Mouse (Mus musculus): ENCODE data around the gene Gorasp1. TPM values are rescaled to one million over a fixed set of nuclear protein-coding genes. Genes with fewer than 3 reads are reported as not detected.
A peak's percentile ranks its signal among the peaks of the same experiment; 100 is the strongest.

Gorasp1 gene
- total and polyA plus RNA-seq, 3 experiments, result 16.8 to 35.9 (median 32.2) TPM

DNA sequence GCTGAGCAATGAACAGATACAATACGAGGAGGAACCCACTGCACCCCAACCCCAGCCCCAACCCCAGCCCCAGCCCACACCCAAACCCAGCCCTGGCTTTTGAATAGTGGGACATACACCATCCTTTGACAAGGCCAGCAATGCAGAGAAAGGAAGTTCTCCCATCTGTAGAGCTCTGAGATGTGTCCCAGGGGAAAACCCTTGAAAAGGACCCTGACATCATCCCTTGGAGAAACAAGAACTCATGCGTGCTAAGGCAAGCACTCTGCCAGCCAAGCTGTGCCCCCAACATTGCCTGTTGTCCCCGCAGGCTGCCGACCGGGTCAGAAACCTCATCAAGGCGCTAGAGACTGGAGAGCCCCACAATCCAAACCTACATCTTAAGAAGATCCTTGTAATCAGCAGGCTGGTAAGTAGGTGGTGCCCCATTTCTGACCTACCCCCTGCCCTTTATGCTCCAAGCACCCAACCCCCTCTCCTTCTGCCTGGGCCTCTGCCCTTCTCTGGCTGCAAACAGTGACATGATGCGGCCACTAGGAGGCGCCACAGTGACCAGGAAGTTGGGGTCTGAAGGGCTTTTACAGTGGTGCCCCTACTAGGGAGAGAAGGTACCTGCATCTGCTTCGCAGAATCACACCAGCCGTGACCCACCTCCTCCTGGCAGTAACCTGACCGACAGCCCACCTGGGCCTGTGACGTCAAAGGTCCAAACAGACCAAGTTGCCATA lies 8.0 kb upstream of the Gorasp1 start:
- Histone ChIP-seq H3K27ac (no peak overlapping the region), H3K4me3 (no peak overlapping the region), H3K4me1 (ENCODE audit: control insufficient read depth, insufficient read depth, low read length) (no peaks in the 10 kb centered on the region), H3K79me2 (replicated peaks; ENCODE audit: control insufficient read depth, insufficient read depth, low read length) (no peaks in the 10 kb centered on the region), H3K9ac (ENCODE audit: low read depth, low read length) (no peak overlapping the region), H3K27me3 (ENCODE audit: control insufficient read depth, insufficient read depth, low read length) (no peaks in the 10 kb centered on the region), H3K36me3 (ENCODE audit: control insufficient read depth, insufficient read depth, low read length) (no peaks in the 10 kb centered on the region)
- intact Hi-C loops (cut with DNase I), result no loop called here
- DNase-seq, result no peak
- WGBS, result 67% methylated on average over 12 of the region's 12 CpGs
- no peak for TF ChIP-seq POLR2A (IDR thresholded peaks at IDR 0.05; ENCODE audit: insufficient read depth, low read depth, low read length)
- peak; percentile 63 for TF ChIP-seq CTCF (IDR thresholded peaks at IDR 0.05)

DNA sequence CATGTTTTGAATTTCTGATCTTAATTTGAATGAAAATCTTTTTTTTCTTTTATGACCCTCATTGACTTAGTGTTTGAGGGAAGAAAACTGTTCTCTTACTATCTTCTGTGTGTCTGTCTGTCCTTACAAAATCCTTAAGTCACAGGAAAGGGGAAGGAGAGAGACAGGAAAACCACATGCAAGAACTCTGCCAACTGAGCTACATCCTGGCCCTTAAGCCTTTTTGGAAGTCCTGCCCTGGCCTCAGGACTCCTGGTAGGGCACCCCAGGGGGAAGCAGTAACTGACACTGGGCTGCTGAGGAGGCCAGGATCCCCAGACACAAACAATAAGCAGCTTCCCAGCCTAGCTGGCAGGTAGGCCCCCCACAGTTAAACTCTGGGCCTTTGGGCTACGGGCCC lies 6.0 kb upstream of the Gorasp1 start:
- TF ChIP-seq EP300 (IDR thresholded peaks at IDR 0.05; ENCODE audit: insufficient read depth, low read depth, low read length), result no peak
- TF ChIP-seq CTCF (IDR thresholded peaks at IDR 0.05), result no peak
- TF ChIP-seq POLR2A (IDR thresholded peaks at IDR 0.05; ENCODE audit: insufficient read depth, low read depth, low read length), result no peak
- H3K9ac ChIP-seq (ENCODE audit: low read depth, low read length), result no peak overlapping the region
- H3K36me3 ChIP-seq (ENCODE audit: control insufficient read depth, insufficient read depth, low read length), result no peaks in the 10 kb centered on the region
- WGBS, result 90% methylated on average over 1 of the region's 1 CpGs
- intact Hi-C loops (cut with DNase I), result no loop called here
- H3K27ac ChIP-seq, result no peak overlapping the region
- no peaks in the 10 kb centered on the region for H3K4me1 ChIP-seq (ENCODE audit: control insufficient read depth, insufficient read depth, low read length)
- no peaks in the 10 kb centered on the region for H3K79me2 ChIP-seq (replicated peaks; ENCODE audit: control insufficient read depth, insufficient read depth, low read length)
- no peaks in the 10 kb centered on the region for H3K27me3 ChIP-seq (ENCODE audit: control insufficient read depth, insufficient read depth, low read length)
- DNase-seq, result no peak
- no peak overlapping the region for H3K4me3 ChIP-seq

GRCm38 (mm10) chr9:119941861-119942260 lies 4.5 kb upstream of the Gorasp1 start:
- Histone ChIP-seq H3K36me3 (ENCODE audit: control insufficient read depth, insufficient read depth, low read length) (no peaks in the 10 kb centered on the region), H3K9ac (ENCODE audit: low read depth, low read length) (no peak overlapping the region), H3K27ac (no peak overlapping the region), H3K79me2 (replicated peaks; ENCODE audit: control insufficient read depth, insufficient read depth, low read length) (no peaks in the 10 kb centered on the region), H3K4me1 (ENCODE audit: control insufficient read depth, insufficient read depth, low read length) (no peaks in the 10 kb centered on the region), H3K4me3 (no peak overlapping the region), H3K27me3 (ENCODE audit: control insufficient read depth, insufficient read depth, low read length) (no peaks in the 10 kb centered on the region)
- intact Hi-C loops (cut with DNase I), result no loop called here
- WGBS, result 81% methylated on average over 14 of the region's 14 CpGs
- no peak for DNase-seq
- TF ChIP-seq CTCF (IDR thresholded peaks at IDR 0.05) (no peak), POLR2A (IDR thresholded peaks at IDR 0.05; ENCODE audit: insufficient read depth, low read depth, low read length) (no peak), EP300 (IDR thresholded peaks at IDR 0.05; ENCODE audit: insufficient read depth, low read depth, low read length) (no peak)

DNA sequence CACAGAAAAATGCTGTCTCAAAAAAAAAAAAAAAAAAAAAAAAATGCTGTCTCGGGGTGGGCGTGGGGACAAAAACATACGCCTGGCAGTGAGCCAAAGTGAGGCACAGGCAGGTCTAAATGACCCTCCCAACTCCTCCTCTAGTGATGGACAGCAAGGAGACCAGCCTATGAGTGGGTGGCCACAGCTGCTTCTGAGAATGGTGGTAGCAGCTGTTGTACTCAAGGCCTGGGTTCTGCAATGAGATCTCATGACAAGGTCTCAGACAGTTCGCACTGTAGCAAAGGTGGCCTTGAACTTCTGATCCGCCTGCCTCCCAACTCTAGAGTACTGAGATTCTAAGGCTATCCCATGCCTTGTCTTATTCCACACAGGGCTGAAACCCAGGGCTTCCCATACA lies 4.0 kb upstream of the Gorasp1 start:
- Histone ChIP-seq H3K9ac (ENCODE audit: low read depth, low read length) (no peak overlapping the region), H3K4me1 (ENCODE audit: control insufficient read depth, insufficient read depth, low read length) (peaks cover 2% of the 10 kb centered on the region; the same call in 1 of the 2 replicates), H3K27ac (no peak overlapping the region), H3K36me3 (ENCODE audit: control insufficient read depth, insufficient read depth, low read length) (no peaks in the 10 kb centered on the region), H3K79me2 (replicated peaks; ENCODE audit: control insufficient read depth, insufficient read depth, low read length) (no peaks in the 10 kb centered on the region), H3K4me3 (no peak overlapping the region), H3K27me3 (ENCODE audit: control insufficient read depth, insufficient read depth, low read length) (no peaks in the 10 kb centered on the region)
- TF ChIP-seq CTCF (IDR thresholded peaks at IDR 0.05), result no peak
- TF ChIP-seq EP300 (IDR thresholded peaks at IDR 0.05; ENCODE audit: insufficient read depth, low read depth, low read length), result no peak
- no peak for TF ChIP-seq POLR2A (IDR thresholded peaks at IDR 0.05; ENCODE audit: insufficient read depth, low read depth, low read length)
- intact Hi-C loops (cut with DNase I), result no loop called here
- WGBS, result 60% methylated on average over 5 of the region's 5 CpGs
- DNase-seq, result no peak

DNA sequence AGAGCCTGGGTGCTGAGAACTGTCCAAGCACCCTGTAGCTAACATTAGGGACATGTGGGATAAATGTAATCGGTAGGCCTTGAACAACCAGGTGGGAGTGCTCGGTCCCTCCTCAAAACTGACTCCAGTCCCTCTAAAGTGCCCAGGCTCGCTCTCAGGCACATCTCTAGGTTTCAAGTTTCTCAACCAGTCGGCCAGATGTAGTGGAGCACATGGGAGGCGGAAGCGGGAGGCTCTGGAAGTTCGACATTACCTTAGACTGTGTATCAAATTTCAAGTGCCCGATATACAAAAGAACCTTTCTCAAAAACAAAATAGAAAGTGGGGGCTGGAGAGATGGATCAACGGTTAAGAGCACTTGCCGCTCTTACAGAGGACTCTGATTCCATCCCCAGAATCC lies 2.3 kb upstream of the Gorasp1 start:
- TF ChIP-seq CTCF (IDR thresholded peaks at IDR 0.05) (no peak), POLR2A (IDR thresholded peaks at IDR 0.05; ENCODE audit: insufficient read depth, low read depth, low read length) (no peak), EP300 (IDR thresholded peaks at IDR 0.05; ENCODE audit: insufficient read depth, low read depth, low read length) (no peak)
- WGBS, result 81% methylated on average over 10 of the region's 10 CpGs
- intact Hi-C loops (cut with DNase I), result no loop called here
- no peak overlapping the region for H3K9ac ChIP-seq (ENCODE audit: low read depth, low read length)
- no peak overlapping the region for H3K4me3 ChIP-seq
- H3K27me3 ChIP-seq (ENCODE audit: control insufficient read depth, insufficient read depth, low read length), result no peaks in the 10 kb centered on the region
- no peaks in the 10 kb centered on the region for H3K36me3 ChIP-seq (ENCODE audit: control insufficient read depth, insufficient read depth, low read length)
- H3K27ac ChIP-seq, result no peak overlapping the region
- H3K4me1 ChIP-seq (ENCODE audit: control insufficient read depth, insufficient read depth, low read length), result peaks cover 2% of the 10 kb centered on the region; the same call in 1 of the 2 replicates
- no peak for DNase-seq
- no peaks in the 10 kb centered on the region for H3K79me2 ChIP-seq (replicated peaks; ENCODE audit: control insufficient read depth, insufficient read depth, low read length)

DNA sequence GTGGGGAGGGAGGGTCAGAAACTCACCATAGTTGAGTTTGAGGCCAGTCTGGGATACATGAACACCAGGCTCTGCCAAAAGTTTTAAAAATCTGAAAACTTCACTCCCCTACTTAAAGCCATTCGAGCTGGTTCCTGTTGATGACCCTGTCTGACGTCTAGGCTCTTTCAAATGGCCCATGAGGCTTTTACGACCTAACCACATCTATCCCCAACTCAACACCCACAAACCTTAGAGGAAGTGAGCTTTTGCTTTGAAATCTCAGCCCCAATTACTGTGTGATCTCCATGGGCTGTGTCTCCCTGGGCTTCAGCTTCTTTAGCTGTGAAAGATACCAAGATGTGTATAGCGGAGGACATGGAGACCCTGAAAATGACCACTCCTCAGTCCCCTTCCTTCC lies 1.1 kb upstream of the Gorasp1 start:
- H3K79me2 ChIP-seq (replicated peaks; ENCODE audit: control insufficient read depth, insufficient read depth, low read length), result no peaks in the 10 kb centered on the region
- peaks cover 2% of the 10 kb centered on the region; the same call in 1 of the 2 replicates for H3K4me1 ChIP-seq (ENCODE audit: control insufficient read depth, insufficient read depth, low read length)
- 73% methylated on average over 4 of the region's 4 CpGs for WGBS
- no peak for DNase-seq
- no peaks in the 10 kb centered on the region for H3K36me3 ChIP-seq (ENCODE audit: control insufficient read depth, insufficient read depth, low read length)
- no peaks in the 10 kb centered on the region for H3K27me3 ChIP-seq (ENCODE audit: control insufficient read depth, insufficient read depth, low read length)
- no peak overlapping the region for H3K9ac ChIP-seq (ENCODE audit: low read depth, low read length)
- H3K4me3 ChIP-seq, result no peak overlapping the region
- no peak overlapping the region for H3K27ac ChIP-seq
- no peak for TF ChIP-seq CTCF (IDR thresholded peaks at IDR 0.05)
- TF ChIP-seq EP300 (IDR thresholded peaks at IDR 0.05; ENCODE audit: insufficient read depth, low read depth, low read length), result no peak
- no peak for TF ChIP-seq POLR2A (IDR thresholded peaks at IDR 0.05; ENCODE audit: insufficient read depth, low read depth, low read length)
- intact Hi-C loops (cut with DNase I), result no loop called here

All from heart, adult 2 months (tissue).